Mouse (Mus musculus) lung, embryonic 14.5 days (tissue): ENCODE results near the gene Gm17662. TPM values are rescaled to one million over a fixed set of nuclear protein-coding genes. Genes with fewer than 3 reads are reported as not detected.

ENCODE experiments used
- ATAC-seq: fragments of 200-750 bp; cut with Nextera tagmentation; 2 replicates; pipeline ENCODE4 v1.8.0; 2017; ENCODE audit warnings: mild to moderate bottlenecking, moderate TSS enrichment, moderate library complexity; ENCODE audit not compliant: insufficient read depth
- DNase-seq: peaks from one replicate; pipeline ENCODE4 v3.0.0-alpha.2; 2015
- H3K27ac ChIP-seq: fragments of 300-500 bp; sonication (generic); 2 replicates; pipeline ENCODE4 v1.5.1; 2014; ENCODE audit warnings: low read depth, mild to moderate bottlenecking, moderate library complexity
- H3K27me3 ChIP-seq: fragments of 300-500 bp; sonication (generic); 2 replicates; pipeline ENCODE4 v1.6.1; 2014; ENCODE audit warnings: low read length, control low read depth; ENCODE audit not compliant: insufficient read depth
- H3K36me3 ChIP-seq: fragments of 300-500 bp; sonication (generic); 2 replicates; pipeline ENCODE4 v1.6.1; 2014; ENCODE audit warnings: control low read depth; ENCODE audit not compliant: insufficient read depth
- H3K4me1 ChIP-seq: fragments of 300-500 bp; sonication (generic); 2 replicates; pipeline ENCODE4 v1.6.1; 2014; ENCODE audit warnings: antibody characterized with exemption, control low read depth; ENCODE audit not compliant: insufficient read depth
- H3K4me2 ChIP-seq: fragments of 300-500 bp; sonication (generic); 2 replicates; pipeline ENCODE4 v1.6.1; 2014; ENCODE audit warnings: mild to moderate bottlenecking
- H3K4me3 ChIP-seq: fragments of 300-500 bp; sonication (generic); 2 replicates; pipeline ENCODE4 v1.5.1; 2014; ENCODE audit warnings: low read depth, low read length
- H3K9ac ChIP-seq: fragments of 300-500 bp; sonication (generic); 2 replicates; pipeline ENCODE4 v1.6.1; 2014
- H3K9me3 ChIP-seq: fragments of 300-500 bp; sonication (generic); 2 replicates; pipeline ENCODE4 v1.6.1; 2016; ENCODE audit warnings: low read depth, low read length, control low read depth
- CTCF ChIP-seq: IDR thresholded peaks from 2 replicates; pipeline ENCODE4 v1.5.1; 2016; ENCODE audit warnings: antibody characterized with exemption, low read depth
- WGBS: fragments of 180-500 bp; shearing (Covaris S2); extraction: QIAGEN DNeasy Blood & Tissue Kit; methylation state at CpG from one replicate; pipeline ENCODE4 v1.1.7; 2014; 5-methylcytosine and 5-hydroxymethylcytosine counted together
- polyA plus RNA-seq: library from polyadenylated mRNA; unstranded; fragments of >200 nt; fragmentation: Nextera tagmentation; extraction: Ambion mirVana; gene quantifications from 2 replicates; pipeline ENCODE4 v1.2.1, GENCODE M21; 2014

Gm17662 gene
- polyA plus RNA-seq: not detected in 2 replicates

DNA sequence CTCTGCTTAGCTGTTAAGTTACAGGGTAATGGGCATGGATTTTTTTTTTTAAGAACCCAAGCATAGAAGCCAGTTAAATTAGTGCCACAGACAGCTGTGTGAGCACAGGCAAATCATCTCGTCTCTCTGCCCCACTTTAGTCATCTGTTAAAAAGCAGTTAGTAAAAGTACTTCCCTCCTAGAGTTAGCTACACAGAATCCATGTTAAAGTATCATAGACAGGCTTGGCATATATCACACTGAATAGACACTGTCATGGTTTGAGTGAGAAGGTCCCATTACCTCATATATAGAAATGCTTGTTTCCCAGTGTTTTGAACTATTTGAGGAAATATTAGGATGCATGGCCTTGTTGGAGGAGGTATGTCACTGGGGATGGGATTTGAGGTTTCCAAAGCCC, at the start of gene Gm17662:
Gene Gm17662 (plus strand): TSS at position 301 of the 400 bp plus-strand sequence.
- WGBS: 61% methylated on average over 1 of the region's 1 CpGs
- H3K9me3 ChIP-seq: no peaks in the 10 kb centered on the region

DNA sequence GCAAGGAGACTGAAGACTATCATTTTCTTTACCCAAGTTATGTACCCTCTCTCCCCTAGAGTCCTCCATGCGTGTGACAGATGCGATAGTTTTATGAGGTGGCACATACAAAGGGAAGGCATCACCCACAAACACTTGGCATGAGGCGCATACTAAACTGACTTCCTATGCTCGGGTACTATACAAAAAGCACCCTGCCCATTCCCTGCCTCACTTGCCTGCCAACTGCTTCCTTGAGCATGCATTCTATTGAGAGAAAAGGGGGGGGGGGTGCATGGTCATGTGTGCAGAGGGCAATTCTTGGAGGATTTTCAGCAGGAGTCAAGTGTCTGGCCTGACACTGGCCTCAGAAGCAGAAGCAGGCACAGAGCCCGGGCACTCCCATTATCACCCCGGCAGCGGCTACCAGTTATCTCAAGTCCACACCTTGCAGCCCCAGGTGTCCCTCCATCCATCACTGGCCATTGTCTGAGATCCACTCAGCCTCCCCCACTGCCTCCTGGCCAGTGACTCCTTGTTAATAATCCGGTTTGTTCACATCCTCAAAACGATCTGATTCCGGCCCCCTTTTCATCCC, 46.3 kb upstream of the Gm17662 start:
- Histone ChIP-seq H3K9me3 (no peaks in the 10 kb centered on the region), H3K27ac (no peak overlapping the region), H3K36me3 (no peaks in the 10 kb centered on the region), H3K4me3 (no peak overlapping the region), H3K4me2 (no peak overlapping the region), H3K9ac (no peak overlapping the region), H3K27me3 (no peaks in the 10 kb centered on the region), H3K4me1 (no peaks in the 10 kb centered on the region)
- no peak for ATAC-seq
- no peak for DNase-seq
- WGBS: 34% methylated on average over 10 of the region's 10 CpGs
- TF ChIP-seq CTCF: no peak

More for the DNA sequence above, at the start of gene Gm17662:
- Histone ChIP-seq H3K36me3 (no peaks in the 10 kb centered on the region), H3K4me2 (no peak within 1 kb of the TSS), H3K27ac (no peak within 1 kb of the TSS), H3K4me1 (no peaks in the 10 kb centered on the region), H3K9ac (no peak within 1 kb of the TSS), H3K4me3 (no peak within 1 kb of the TSS), H3K27me3 (no peaks in the 10 kb centered on the region)
- no peak for ATAC-seq
- no peak for DNase-seq
- TF ChIP-seq CTCF: no peak

DNA sequence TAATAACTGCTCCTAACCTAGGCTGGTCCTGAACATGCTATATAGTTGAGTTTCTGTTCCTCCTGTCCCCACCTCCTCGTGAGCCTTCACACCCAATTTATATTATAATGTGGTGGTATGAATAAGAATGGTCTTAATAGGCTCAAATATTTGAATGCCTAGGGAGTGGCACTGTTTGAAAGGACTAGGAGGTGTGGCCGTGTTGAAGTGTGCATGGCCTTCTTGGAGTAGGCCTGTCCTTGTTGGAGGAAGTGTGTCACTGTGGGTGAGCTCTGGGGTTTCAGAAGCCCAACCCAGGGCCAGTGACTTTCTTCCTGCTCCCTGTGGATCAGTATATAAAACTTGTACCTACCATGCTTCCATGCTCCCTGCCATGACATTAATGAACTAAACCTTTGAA, 43.5 kb upstream of the Gm17662 start:
- no peak overlapping the region for H3K27ac ChIP-seq
- H3K4me2 ChIP-seq: no peak overlapping the region
- ATAC-seq (no peak), DNase-seq (no peak)
- no peaks in the 10 kb centered on the region for H3K27me3 ChIP-seq
- no peaks in the 10 kb centered on the region for H3K4me1 ChIP-seq
- WGBS: 73% methylated on average over 2 of the region's 2 CpGs
- no peak for TF ChIP-seq CTCF
- H3K9ac ChIP-seq: no peak overlapping the region
- H3K9me3 ChIP-seq: no peaks in the 10 kb centered on the region
- no peak overlapping the region for H3K4me3 ChIP-seq
- H3K36me3 ChIP-seq: no peaks in the 10 kb centered on the region

DNA sequence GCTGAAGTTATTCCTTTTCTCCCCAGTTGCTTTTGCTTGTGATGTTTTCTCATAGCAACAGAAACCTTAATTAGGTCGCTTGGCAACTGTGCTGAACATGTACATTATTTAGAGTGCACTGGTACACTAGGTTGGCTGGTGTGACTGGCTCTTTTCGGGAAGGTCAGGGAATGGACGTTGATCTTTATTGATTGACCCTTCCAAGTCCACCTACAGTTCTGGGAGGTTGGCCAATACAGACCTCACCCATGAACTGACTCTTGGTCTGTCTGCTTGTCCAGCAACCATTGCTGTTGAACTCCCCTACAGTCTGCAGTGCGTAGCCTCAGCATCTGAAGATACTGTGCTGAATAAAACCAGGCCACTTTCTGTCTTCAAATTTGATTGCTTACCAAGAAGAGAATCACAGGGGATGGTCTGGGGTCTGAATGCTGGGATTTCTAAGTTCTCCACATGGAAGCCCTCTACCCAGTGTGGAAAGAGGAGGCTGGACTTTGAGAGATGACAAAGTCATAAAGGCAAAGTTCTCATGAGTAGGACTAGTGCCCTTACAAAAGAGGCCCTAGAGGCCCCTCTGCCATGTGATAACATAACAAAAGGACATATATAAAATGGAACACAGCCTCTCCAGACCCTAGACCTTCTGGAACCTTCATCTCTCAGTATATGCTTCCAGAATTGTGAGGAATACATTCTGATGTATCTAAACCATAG, 40.5 kb upstream of the Gm17662 start:
- no peak overlapping the region for H3K9ac ChIP-seq
- ATAC-seq: no peak
- DNase-seq: no peak
- H3K27me3 ChIP-seq: no peaks in the 10 kb centered on the region
- H3K36me3 ChIP-seq: no peaks in the 10 kb centered on the region
- H3K4me2 ChIP-seq: no peak overlapping the region
- no peaks in the 10 kb centered on the region for H3K4me1 ChIP-seq
- no peak overlapping the region for H3K27ac ChIP-seq
- 86% methylated on average over 4 of the region's 4 CpGs for WGBS
- no peaks in the 10 kb centered on the region for H3K9me3 ChIP-seq
- H3K4me3 ChIP-seq: no peak overlapping the region
- TF ChIP-seq CTCF: no peak

DNA sequence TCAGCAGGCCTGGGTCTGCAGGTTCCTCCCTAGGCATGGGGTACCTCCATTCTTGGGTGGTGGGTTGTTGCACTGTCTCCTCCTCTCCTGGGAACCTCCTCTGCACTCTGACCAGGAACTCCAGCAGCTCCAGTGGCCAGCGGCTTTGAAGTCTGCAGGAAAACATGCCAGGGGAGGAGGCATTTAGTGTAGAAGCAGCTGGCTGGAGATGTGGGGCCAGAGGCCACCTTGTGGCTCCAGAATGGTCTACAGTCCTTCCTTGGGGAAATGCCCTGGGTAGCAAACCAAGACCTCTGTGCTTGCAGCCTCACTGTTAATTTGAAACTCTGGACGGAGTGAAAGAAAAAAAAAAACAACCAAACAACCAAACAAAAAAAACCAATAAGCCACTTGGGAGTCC, 39.6 kb upstream of the Gm17662 start:
- ATAC-seq: no peak
- Histone ChIP-seq H3K4me1 (no peaks in the 10 kb centered on the region), H3K27me3 (no peaks in the 10 kb centered on the region), H3K4me3 (no peak overlapping the region), H3K36me3 (no peaks in the 10 kb centered on the region), H3K9ac (no peak overlapping the region), H3K4me2 (no peak overlapping the region), H3K27ac (no peak overlapping the region), H3K9me3 (no peaks in the 10 kb centered on the region)
- 55% methylated on average over 2 of the region's 2 CpGs for WGBS
- no peak for TF ChIP-seq CTCF
- DNase-seq: no peak

DNA sequence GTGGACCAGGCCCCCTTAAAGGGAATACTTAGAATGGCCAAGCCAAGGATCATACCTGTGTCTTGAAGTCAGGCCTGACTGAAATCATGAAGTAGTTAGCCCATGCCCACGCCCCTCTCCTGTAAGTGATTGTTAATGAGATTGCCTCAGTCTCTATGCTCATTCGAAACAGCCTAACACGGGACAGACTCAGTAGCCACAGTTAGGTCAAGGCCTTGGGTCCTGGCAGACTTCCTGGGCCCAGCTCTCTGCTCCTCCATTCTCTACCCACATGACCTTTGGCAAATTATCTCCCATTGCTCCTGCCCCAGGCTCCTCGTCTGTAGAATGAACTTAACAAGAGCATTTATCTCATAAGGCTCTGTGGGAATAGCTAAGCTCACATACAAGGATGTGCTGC, 38.1 kb upstream of the Gm17662 start:
- Histone ChIP-seq H3K4me3 (no peak overlapping the region), H3K4me1 (no peaks in the 10 kb centered on the region), H3K36me3 (no peaks in the 10 kb centered on the region), H3K27me3 (no peaks in the 10 kb centered on the region), H3K27ac (no peak overlapping the region), H3K9me3 (no peaks in the 10 kb centered on the region), H3K9ac (no peak overlapping the region), H3K4me2 (no peak overlapping the region)
- DNase-seq: no peak
- WGBS: 56% methylated on average over 4 of the region's 4 CpGs
- no peak for ATAC-seq
- no peak for TF ChIP-seq CTCF

DNA sequence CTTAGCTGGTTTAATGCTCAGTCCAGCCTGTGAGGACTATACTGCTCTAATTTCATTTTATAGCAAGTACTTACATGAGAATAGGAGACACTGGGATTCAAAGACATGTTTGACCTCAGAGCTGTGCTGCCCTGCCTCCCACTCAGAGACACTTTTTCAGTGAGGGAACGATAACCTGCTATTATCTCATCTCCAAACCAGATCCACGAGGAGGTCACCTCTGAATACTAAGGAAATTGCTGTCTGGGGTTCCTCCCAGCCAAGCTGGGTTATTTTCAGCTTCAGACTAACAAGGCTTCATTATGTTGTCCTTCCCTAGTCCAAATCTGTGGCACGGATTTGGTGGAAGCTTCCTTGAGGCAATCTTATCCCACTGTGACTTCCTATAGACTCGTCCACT, 37.2 kb upstream of the Gm17662 start:
- Histone ChIP-seq H3K9me3 (no peaks in the 10 kb centered on the region), H3K36me3 (no peaks in the 10 kb centered on the region), H3K9ac (no peak overlapping the region), H3K4me2 (no peak overlapping the region), H3K27me3 (no peaks in the 10 kb centered on the region), H3K27ac (no peak overlapping the region), H3K4me1 (no peaks in the 10 kb centered on the region), H3K4me3 (no peak overlapping the region)
- DNase-seq (no peak), ATAC-seq (no peak)
- TF ChIP-seq CTCF: no peak
- WGBS: 67% methylated on average over 4 of the region's 4 CpGs
